Mouse (Mus musculus) forebrain, embryonic 12.5 days (tissue): ENCODE measurements around the gene Prdm8. TPM values are rescaled to one million over a fixed set of nuclear protein-coding genes. Genes with fewer than 3 reads are reported as not detected.

Experiments used
- ATAC-seq: fragments of 200-750 bp; cut with Nextera tagmentation; 2 replicates; pipeline ENCODE4 v1.8.0; 2017; ENCODE audit warnings: moderate TSS enrichment; ENCODE audit not compliant: low FRiP score
- H3K27ac ChIP-seq: fragments of 300-500 bp; sonication (generic); 2 replicates; pipeline ENCODE4 v1.5.1; 2016; ENCODE audit warnings: mild to moderate bottlenecking
- H3K27me3 ChIP-seq: fragments of 300-500 bp; sonication (generic); 2 replicates; pipeline ENCODE4 v1.6.1; 2016; ENCODE audit warnings: mild to moderate bottlenecking
- H3K36me3 ChIP-seq: fragments of 300-500 bp; sonication (generic); replicated peaks from 2 replicates; pipeline ENCODE4 v1.6.1; 2016; ENCODE audit warnings: mild to moderate bottlenecking
- H3K4me1 ChIP-seq: fragments of 300-500 bp; sonication (generic); 2 replicates; pipeline ENCODE4 v1.6.1; 2016
- H3K4me2 ChIP-seq: fragments of 300-500 bp; sonication (generic); 2 replicates; pipeline ENCODE4 v1.6.1; 2016; ENCODE audit warnings: mild to moderate bottlenecking, moderate library complexity
- H3K4me3 ChIP-seq: fragments of 300-500 bp; sonication (generic); replicated peaks from 2 replicates; pipeline ENCODE4 v1.5.1; 2016; ENCODE audit warnings: mild to moderate bottlenecking
- H3K9ac ChIP-seq: fragments of 300-500 bp; sonication (generic); 2 replicates; pipeline ENCODE4 v1.6.1; 2016; ENCODE audit warnings: mild to moderate bottlenecking
- H3K9me3 ChIP-seq: fragments of 300-500 bp; sonication (generic); 2 replicates; pipeline ENCODE4 v1.6.1; 2016
- WGBS: fragments of 180-500 bp; shearing (Covaris S2); methylation state at CpG from one replicate; pipeline ENCODE4 v1.1.7; 2016; 5-methylcytosine and 5-hydroxymethylcytosine counted together
- polyA plus RNA-seq: library from polyadenylated mRNA; unstranded; fragments of >200 nt; fragmentation: Nextera tagmentation; extraction: Ambion mirVana; gene quantifications from 2 replicates; pipeline ENCODE4 v1.2.1, GENCODE M21; 2016

The Prdm8 gene
- polyA plus RNA-seq, result 3.0 and 3.2 TPM in 2 replicates

DNA sequence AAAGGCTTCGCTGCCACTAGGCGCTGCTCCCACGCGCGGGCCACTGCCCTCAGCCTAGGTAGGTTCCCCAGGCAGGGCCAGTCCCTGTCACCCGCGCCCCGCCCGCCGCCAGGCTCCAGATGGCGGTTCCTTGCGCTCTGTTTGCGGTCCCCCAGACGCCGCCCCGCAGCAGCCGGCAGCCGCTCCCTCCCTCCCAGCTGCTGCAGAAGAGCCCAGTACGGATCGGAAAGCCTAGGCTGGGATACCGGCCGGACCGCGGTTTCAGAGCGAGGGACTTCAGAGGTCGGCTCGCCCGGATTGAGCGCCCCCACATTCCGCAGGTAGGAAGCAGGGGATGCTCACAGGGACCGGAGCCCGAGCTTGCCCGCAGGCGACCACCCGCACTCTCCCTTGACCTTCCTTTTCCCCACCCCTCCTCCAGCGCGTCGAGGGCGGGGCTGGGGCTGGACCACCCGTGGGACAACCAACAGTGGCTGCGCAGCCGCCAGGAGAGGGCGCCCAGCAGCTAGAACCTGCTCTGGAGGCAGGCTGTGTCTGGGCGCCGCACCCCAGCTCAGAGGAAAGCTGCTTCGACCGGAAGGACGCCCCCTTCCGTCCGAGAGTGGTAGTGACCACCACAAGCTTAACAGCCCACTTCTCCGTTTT is at the start of gene Prdm8:
Gene Prdm8, plus strand, starts transcription at position 19 of the 645 bp plus-strand sequence.
- peak within 1 kb of the TSS; percentile 10 for H3K27ac ChIP-seq
- no peaks in the 10 kb centered on the region for H3K9me3 ChIP-seq
- H3K4me3 ChIP-seq, result peak within 1 kb of the TSS; percentile 48
- H3K4me2 ChIP-seq, result peak within 1 kb of the TSS; percentile 72
- peak within 1 kb of the TSS; percentile 46 for H3K9ac ChIP-seq
- ATAC-seq, result peak; percentile 93
- no peaks in the 10 kb centered on the region for H3K36me3 ChIP-seq
- under 1% methylated on average over 48 of the region's 51 CpGs for WGBS
- peaks cover 51% of the 10 kb centered on the region for H3K4me1 ChIP-seq
- H3K27me3 ChIP-seq, result peaks cover 70% of the 10 kb centered on the region

DNA sequence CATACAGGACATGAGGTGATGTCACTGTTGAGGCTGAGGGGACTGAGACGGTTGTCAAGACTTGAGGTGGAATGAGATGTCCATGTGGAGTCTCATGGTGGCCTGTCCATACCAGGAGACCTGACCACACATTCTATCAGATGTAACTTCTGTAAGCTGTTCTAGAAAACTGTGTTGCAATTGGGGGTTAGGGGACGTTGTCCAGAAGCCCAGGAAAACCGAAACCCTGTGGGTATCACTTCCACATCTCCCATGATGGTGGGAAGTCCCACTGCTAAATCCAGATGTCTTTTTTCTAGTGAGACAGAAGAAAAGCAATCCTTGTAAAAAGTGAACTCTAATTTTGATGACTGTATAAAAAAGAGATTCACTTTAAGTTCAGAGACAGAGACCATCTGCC is 39.9 kb upstream of the Prdm8 start:
- Histone ChIP-seq H3K9me3 (no peaks in the 10 kb centered on the region), H3K4me1 (no peaks in the 10 kb centered on the region), H3K27me3 (no peaks in the 10 kb centered on the region), H3K4me2 (no peak overlapping the region), H3K36me3 (no peaks in the 10 kb centered on the region), H3K4me3 (no peak overlapping the region), H3K9ac (no peak overlapping the region), H3K27ac (no peak overlapping the region)
- 90% methylated on average over 3 of the region's 3 CpGs for WGBS
- no peak for ATAC-seq

DNA sequence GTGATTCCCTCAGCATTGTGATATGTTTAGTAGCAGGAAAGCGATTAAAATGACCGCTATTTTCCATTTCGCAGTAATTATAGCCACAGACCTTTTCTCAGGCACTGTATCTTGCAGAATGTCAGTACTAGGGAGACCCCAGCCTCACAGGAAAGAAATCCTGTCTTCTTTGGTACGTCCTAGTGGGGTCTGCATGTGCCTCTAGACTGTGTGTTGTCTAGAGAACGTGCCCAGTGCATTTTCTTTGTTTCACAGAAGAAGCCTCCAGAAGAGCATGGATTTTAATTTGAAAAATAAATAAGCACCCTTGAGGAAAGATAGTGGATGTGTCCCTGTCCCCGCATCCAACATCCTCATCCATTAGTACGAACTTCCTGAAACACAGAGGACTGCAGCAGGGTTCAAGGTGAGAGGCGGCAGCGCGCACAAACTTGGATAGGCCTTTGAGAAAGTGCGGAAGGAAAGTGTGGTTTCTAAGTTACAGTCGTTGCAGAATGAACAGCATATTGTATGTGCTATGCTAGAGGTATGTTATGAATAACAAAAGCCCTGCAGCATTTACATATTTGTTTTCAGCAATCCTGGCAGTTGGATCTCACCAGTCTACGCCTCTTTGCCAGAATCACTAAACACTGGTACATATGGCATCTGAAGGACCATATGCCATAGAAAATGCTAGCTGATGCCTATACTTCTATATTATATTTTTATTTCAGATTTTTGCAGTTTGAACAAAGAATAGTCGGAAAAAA is 28.3 kb upstream of the Prdm8 start:
- Histone ChIP-seq H3K27ac (peak overlapping the region; percentile 46), H3K9ac (no peak overlapping the region), H3K4me2 (no peak overlapping the region), H3K9me3 (no peaks in the 10 kb centered on the region), H3K36me3 (no peaks in the 10 kb centered on the region), H3K4me1 (peaks cover 7% of the 10 kb centered on the region), H3K4me3 (no peak overlapping the region), H3K27me3 (no peaks in the 10 kb centered on the region)
- WGBS, result 79% methylated on average over 14 of the region's 14 CpGs
- ATAC-seq, result no peak

DNA sequence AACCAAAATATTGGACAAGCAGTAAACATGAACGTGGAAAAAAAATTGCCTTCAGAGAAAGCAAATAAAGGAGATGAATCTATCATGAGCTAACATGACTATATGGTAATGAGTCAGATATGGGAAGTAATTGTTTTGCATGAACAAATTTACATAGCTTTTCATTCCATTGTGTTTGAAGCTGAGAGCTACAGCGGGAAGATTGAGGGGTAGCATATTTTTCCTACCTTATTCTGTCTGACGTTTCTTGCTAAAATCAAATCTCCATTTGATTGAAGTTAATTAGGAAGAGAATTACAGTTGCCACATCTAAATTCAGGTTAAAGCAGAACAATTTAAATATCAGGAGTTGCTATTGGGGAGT is 27.7 kb upstream of the Prdm8 start:
- Histone ChIP-seq H3K4me1 (peaks cover 7% of the 10 kb centered on the region), H3K36me3 (no peaks in the 10 kb centered on the region), H3K4me3 (no peak overlapping the region), H3K9ac (no peak overlapping the region), H3K27me3 (no peaks in the 10 kb centered on the region), H3K4me2 (no peak overlapping the region), H3K9me3 (no peaks in the 10 kb centered on the region), H3K27ac (no peak overlapping the region)
- WGBS, result 53% methylated on average over 3 of the region's 3 CpGs
- ATAC-seq, result no peak

DNA sequence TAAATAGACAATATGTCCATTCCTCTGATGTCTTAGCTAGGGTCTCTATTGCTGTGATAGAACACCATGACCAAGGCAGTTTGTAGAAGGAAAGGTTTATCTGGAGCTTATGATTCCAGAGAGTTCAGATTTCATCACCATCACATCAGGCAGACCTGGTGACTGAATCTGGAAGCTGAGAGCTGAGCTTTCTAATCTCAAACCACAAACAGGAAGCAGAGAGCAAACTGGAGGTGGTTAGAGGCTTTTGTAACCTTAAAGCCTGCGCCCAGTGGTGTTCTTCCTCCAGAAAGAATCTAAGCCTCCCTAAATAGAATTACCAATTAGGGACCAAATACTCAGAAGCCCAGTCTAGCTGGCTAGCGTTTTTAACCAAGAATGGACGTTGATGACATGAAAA is 20.1 kb upstream of the Prdm8 start:
- no peaks in the 10 kb centered on the region for H3K4me1 ChIP-seq
- no peak overlapping the region for H3K27ac ChIP-seq
- no peak overlapping the region for H3K9ac ChIP-seq
- no peak for ATAC-seq
- no peak overlapping the region for H3K4me3 ChIP-seq
- no peaks in the 10 kb centered on the region for H3K27me3 ChIP-seq
- H3K36me3 ChIP-seq, result no peaks in the 10 kb centered on the region
- WGBS, result 60% methylated on average over 3 of the region's 3 CpGs
- no peak overlapping the region for H3K4me2 ChIP-seq
- no peaks in the 10 kb centered on the region for H3K9me3 ChIP-seq

DNA sequence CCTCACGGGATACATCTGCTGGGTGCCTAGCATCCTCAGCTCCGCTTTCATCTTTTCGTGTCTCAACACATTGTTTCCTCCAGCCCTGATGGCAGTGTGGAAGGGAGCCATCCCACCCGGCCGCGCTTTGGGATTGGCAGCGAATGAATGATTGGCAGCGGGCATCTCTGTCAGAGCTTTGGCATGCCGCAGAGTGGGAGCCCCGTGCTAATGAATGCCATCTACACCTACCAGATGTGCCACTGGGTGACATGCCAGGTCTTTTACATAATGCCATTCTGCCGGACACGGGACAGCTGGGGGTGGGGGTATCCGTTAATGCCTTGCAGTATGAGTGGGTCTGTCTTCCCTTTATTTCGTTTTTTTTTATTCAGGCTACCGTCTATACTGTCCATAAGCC is 882 bp upstream of the Prdm8 start:
- no peak for ATAC-seq
- Histone ChIP-seq H3K9me3 (no peaks in the 10 kb centered on the region), H3K27ac (no peak overlapping the region), H3K27me3 (peaks cover 58% of the 10 kb centered on the region), H3K4me1 (peaks cover 46% of the 10 kb centered on the region), H3K9ac (no peak overlapping the region), H3K4me3 (no peak overlapping the region), H3K36me3 (no peaks in the 10 kb centered on the region), H3K4me2 (peak overlapping the region; percentile 72)
- 2% methylated on average over 15 of the region's 15 CpGs for WGBS

DNA sequence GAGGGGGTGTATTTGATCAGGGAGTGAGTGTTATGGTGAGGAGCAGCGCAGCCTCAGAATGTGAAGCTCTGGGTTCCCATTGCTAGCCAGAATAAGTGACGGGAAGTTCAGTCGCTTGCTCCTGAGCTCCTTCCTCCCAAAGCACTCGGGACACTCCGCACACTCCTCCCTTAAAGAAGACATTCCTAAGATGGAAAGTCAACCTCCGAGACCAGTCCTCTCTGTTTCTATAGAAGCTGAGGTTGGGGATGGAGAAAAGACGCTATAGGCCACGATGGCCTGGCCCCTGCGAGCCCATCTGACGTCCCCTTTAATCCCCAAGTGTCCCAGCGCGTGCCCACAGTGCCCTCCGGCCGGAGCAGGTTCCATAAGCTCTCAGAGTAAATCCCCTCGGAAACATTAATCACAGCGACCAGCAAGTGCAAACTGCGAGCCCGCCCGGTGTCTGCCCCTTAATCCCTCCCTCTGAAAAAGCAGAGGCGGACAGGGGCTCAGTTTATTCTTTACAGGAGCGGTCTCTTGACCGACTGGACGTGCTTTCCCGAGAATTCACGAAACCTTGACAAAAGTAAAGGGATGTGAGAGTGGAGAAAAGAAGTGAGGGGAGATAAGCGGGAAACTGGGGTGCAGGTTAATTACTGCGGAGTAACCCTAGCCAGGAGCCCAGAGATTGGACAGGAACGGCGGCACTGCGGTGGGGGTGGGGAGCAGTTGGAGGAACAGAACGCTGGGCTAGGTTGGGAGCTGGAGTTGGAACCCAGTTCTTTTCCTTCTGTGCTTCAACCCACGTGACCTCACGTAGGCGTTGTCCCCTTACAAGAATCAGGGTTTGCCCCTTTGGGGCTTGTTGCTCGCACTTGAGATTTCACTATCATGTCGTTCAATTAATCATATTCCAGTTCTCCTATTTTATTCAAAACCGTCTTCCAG is 1.6 kb downstream of the Prdm8 start:
- Histone ChIP-seq H3K36me3 (no peaks in the 10 kb centered on the region), H3K4me1 (peaks cover 58% of the 10 kb centered on the region), H3K4me3 (peak overlapping the region; percentile 48), H3K9ac (peak overlapping the region; percentile 17; the same call in 1 of the 2 replicates), H3K4me2 (peak overlapping the region; percentile 72), H3K27ac (no peak overlapping the region), H3K27me3 (peaks cover 83% of the 10 kb centered on the region), H3K9me3 (no peaks in the 10 kb centered on the region)
- under 1% methylated on average over 37 of the region's 37 CpGs for WGBS
- ATAC-seq, result no peak

DNA sequence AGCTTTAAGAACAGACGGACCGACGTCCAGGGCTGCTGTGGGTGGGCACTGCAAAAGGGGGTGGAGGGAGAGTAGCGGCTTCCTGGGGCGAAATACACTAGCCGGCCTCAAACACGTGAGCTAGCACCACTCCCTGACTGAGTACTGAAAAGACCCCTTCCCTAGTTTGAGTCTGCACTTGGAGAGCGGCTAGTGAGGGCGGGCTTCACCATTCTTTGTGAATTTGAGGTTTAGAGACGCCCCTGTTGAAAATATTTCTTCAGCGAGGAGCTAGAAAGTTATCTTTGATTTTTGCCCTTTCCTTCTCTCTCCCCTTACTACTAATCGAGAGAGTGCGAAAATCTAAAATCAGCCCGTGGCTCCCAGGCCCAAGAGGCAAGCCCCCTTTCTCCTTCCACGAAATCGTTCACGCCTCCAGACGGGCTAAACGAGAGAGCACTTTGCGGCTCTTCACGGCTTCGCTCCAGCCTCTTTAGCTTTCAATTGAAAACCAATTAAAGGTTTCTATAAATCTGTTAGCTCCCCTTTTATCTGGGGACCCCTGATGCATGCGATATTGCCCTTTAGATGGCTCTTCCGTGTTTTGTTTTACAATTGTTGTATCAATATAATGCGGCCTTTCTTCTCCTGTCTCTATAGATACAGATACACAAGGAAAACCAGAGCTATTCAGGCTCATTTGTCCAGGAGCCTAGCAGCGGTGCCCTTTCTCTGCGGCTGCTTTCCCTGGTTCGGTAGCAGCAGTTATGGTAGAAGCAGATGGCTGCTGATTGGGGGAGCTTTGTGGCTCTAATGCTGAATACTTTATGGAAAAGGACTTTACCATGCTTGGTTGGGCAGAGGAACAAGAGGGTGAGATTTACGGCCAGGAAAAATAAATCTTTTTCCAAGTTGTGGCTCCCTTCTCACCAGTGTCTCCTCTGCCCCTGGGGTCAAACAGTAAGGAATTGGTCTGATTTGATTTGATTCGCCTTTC is 2.7 kb downstream of the Prdm8 start:
- peaks cover 58% of the 10 kb centered on the region for H3K4me1 ChIP-seq
- peaks cover 88% of the 10 kb centered on the region for H3K27me3 ChIP-seq
- H3K9me3 ChIP-seq, result no peaks in the 10 kb centered on the region
- peak overlapping the region; percentile 48 for H3K4me3 ChIP-seq
- no peak overlapping the region for H3K9ac ChIP-seq
- no peaks in the 10 kb centered on the region for H3K36me3 ChIP-seq
- WGBS, result under 1% methylated on average over 30 of the region's 30 CpGs
- no peak for ATAC-seq
- no peak overlapping the region for H3K27ac ChIP-seq
- H3K4me2 ChIP-seq, result peak overlapping the region; percentile 72

DNA sequence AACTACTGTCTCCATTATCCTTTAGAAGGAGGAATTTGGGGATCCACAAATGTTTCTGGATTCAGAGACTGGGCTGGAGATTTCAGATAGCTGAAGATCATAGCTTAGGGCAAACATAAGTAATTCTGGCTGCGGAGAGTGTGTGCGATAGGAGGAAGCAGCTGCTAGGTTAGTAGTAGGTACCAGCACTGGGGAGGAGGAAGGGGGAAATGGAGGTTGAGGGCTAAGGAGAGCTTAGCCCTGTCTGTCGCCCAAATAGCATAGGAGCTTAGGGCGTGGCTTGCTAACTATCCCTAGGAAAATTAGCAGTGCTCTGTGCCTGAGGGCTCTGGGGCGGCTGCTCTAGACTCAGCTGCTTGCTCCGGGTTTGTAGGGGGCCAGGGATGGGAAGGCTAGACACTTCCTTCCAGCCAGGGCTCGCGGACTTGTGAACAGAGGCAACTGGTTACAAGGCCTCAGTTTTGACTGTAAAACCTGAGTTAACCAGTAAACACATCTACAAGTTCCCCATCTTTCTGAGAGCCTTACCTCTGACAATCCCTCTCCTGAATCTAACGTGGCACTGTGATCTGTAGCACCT is 4.7 kb downstream of the Prdm8 start:
- no peak for ATAC-seq
- no peak overlapping the region for H3K4me2 ChIP-seq
- H3K4me1 ChIP-seq, result peaks cover 50% of the 10 kb centered on the region
- H3K9ac ChIP-seq, result no peak overlapping the region
- no peak overlapping the region for H3K4me3 ChIP-seq
- peaks cover 91% of the 10 kb centered on the region for H3K27me3 ChIP-seq
- H3K36me3 ChIP-seq, result no peaks in the 10 kb centered on the region
- WGBS, result 3% methylated on average over 9 of the region's 9 CpGs
- no peaks in the 10 kb centered on the region for H3K9me3 ChIP-seq
- H3K27ac ChIP-seq, result no peak overlapping the region

DNA sequence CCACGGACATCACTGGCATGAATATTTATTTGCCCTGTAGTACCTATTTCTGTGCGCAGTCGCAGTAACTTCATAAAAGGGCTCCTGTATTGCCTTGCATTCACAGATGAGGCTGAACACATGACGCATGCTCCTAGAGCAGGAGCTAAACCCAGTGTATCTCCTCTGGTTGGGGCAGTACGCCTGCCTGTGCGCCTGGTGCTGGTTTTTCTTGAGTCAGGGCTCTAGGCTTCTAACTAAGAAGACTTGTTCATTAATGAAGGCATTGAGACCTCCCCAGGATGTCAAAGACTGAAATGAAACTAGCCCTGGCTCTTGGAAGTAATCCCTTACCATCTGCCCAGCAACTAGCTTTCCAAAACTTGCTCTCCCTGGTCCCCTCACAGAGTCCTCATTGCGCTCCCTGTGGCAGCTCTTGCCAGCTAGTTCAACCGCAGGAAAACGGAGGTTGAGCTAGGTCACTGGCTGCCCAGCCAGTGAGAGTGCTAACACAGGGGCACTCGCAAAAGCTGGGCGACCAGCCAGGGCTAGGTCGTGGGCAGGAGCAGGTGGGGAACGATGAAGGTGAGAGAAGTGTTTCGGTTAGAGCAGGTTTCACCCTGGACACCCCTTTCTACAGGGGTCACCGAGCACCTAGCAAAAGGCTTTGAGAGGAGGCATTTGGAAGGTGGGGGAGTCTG is 5.6 kb downstream of the Prdm8 start:
- H3K9me3 ChIP-seq, result no peaks in the 10 kb centered on the region
- no peak overlapping the region for H3K4me2 ChIP-seq
- no peak overlapping the region for H3K27ac ChIP-seq
- H3K4me1 ChIP-seq, result peaks cover 41% of the 10 kb centered on the region
- no peak overlapping the region for H3K9ac ChIP-seq
- peaks cover 88% of the 10 kb centered on the region for H3K27me3 ChIP-seq
- no peaks in the 10 kb centered on the region for H3K36me3 ChIP-seq
- 5% methylated on average over 15 of the region's 15 CpGs for WGBS
- no peak overlapping the region for H3K4me3 ChIP-seq
- no peak for ATAC-seq

DNA sequence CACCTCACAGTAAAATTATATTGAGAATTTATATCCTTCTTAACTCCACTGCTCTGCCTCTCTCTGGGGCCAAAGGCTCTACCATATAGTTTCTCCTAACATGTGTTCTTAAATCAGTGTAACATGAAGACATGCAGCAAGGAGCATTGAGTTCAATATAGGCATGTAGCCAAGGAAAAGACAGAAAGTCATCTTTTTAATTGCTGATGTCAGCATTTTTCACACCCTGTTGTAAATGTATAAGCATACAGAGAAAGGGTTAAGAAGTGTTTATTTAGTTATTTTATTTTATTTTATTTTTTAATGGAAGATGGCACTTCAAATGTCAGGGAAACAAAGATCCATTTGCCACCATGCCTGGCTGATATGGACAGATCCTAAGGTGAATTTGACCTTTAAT is 6.7 kb downstream of the Prdm8 start:
- ATAC-seq, result no peak
- Histone ChIP-seq H3K4me1 (peaks cover 31% of the 10 kb centered on the region), H3K9ac (no peak overlapping the region)

More for the DNA sequence above, 6.7 kb downstream of the Prdm8 start:
- peaks cover 87% of the 10 kb centered on the region for H3K27me3 ChIP-seq
- no peak overlapping the region for H3K27ac ChIP-seq
- H3K36me3 ChIP-seq, result no peaks in the 10 kb centered on the region
- no peak overlapping the region for H3K4me3 ChIP-seq
- no peak overlapping the region for H3K4me2 ChIP-seq
- no peaks in the 10 kb centered on the region for H3K9me3 ChIP-seq
